Mouse (Mus musculus) liver, embryonic 13.5 days (tissue): ENCODE data around the gene Fzr1. TPM values are rescaled to one million over a fixed set of nuclear protein-coding genes. Genes with fewer than 3 reads are reported as not detected.

ENCODE experiments used
- ATAC-seq: fragments of 200-750 bp; cut with Nextera tagmentation; 2 replicates; pipeline ENCODE4 v1.8.0; 2017; ENCODE audit warnings: low read depth, mild to moderate bottlenecking, moderate number of reproducible peaks, moderate library complexity
- DNase-seq: peaks from one replicate; pipeline ENCODE4 v3.0.0; 2022
- H3K27ac ChIP-seq: fragments of 300-500 bp; sonication (generic); 2 replicates; pipeline ENCODE4 v1.5.1; 2015; ENCODE audit warnings: moderate library complexity, mild to moderate bottlenecking, inconsistent platforms
- H3K27me3 ChIP-seq: fragments of 300-500 bp; sonication (generic); 2 replicates; pipeline ENCODE4 v1.6.1; 2015; ENCODE audit warnings: mild to moderate bottlenecking, inconsistent platforms
- H3K36me3 ChIP-seq: fragments of 300-500 bp; sonication (generic); 2 replicates; pipeline ENCODE4 v1.6.1; 2015; ENCODE audit warnings: mild to moderate bottlenecking, inconsistent platforms
- H3K4me1 ChIP-seq: fragments of 300-500 bp; sonication (generic); replicated peaks from 2 replicates; pipeline ENCODE4 v1.6.1; 2015; ENCODE audit warnings: inconsistent platforms
- H3K4me2 ChIP-seq: fragments of 300-500 bp; sonication (generic); 2 replicates; pipeline ENCODE4 v1.6.1; 2015; ENCODE audit warnings: inconsistent platforms, mild to moderate bottlenecking, moderate library complexity
- H3K4me3 ChIP-seq: fragments of 300-500 bp; sonication (generic); replicated peaks from 2 replicates; pipeline ENCODE4 v1.5.1; 2015; ENCODE audit warnings: mild to moderate bottlenecking, inconsistent platforms
- H3K9ac ChIP-seq: fragments of 300-500 bp; sonication (generic); 2 replicates; pipeline ENCODE4 v1.6.1; 2015; ENCODE audit warnings: mild to moderate bottlenecking, inconsistent platforms
- H3K9me3 ChIP-seq: fragments of 300-500 bp; sonication (generic); replicated peaks from 2 replicates; pipeline ENCODE4 v1.6.1; 2016; ENCODE audit warnings: inconsistent platforms
- WGBS: fragments of 180-500 bp; shearing (Covaris S2); methylation state at CpG from one replicate; pipeline ENCODE4 v1.1.7; 2015; ENCODE audit not compliant: insufficient replicate concordance; 5-methylcytosine and 5-hydroxymethylcytosine counted together
- polyA plus RNA-seq: library from polyadenylated mRNA; unstranded; fragments of >200 nt; fragmentation: Nextera tagmentation; extraction: Ambion mirVana; gene quantifications from 2 replicates; pipeline ENCODE4 v1.2.1, GENCODE M21; 2015

Gene Fzr1
- polyA plus RNA-seq, 1 experiment from 2014 or later = 94.1 TPM

GRCm38 (mm10) chr10:81377362-81377664, 1.0 kb downstream of the Fzr1 start:
- Histone ChIP-seq H3K4me1 (peaks cover 85% of the 10 kb centered on the region), H3K9me3 (no peaks in the 10 kb centered on the region)
- 41% methylated on average over 2 of the region's 2 CpGs for WGBS

GRCm38 (mm10) chr10:81376561-81377361, 1.6 kb downstream of the Fzr1 start:
- peak; percentile 37 for ATAC-seq
- Histone ChIP-seq H3K4me2 (peak overlapping the region; percentile 89), H3K36me3 (peaks cover 46% of the 10 kb centered on the region), H3K9ac (peak overlapping the region; percentile 99), H3K27me3 (no peaks in the 10 kb centered on the region), H3K4me1 (peaks cover 83% of the 10 kb centered on the region), H3K4me3 (peak overlapping the region; percentile 89), H3K27ac (peak overlapping the region; percentile 95), H3K9me3 (no peaks in the 10 kb centered on the region)
- DNase-seq = peak; percentile 75
- WGBS = 19% methylated on average over 6 of the region's 6 CpGs

More at GRCm38 (mm10) chr10:81377362-81377664, 1.0 kb downstream of the Fzr1 start:
- Histone ChIP-seq H3K36me3 (peaks cover 40% of the 10 kb centered on the region), H3K4me2 (peak overlapping the region; percentile 89), H3K4me3 (peak overlapping the region; percentile 89), H3K27me3 (no peaks in the 10 kb centered on the region), H3K9ac (peak overlapping the region; percentile 99), H3K27ac (peak overlapping the region; percentile 95)
- no peak for ATAC-seq
- DNase-seq = no peak

- no peak for ATAC-seq
- 92% methylated on average over 10 of the region's 10 CpGs for WGBS
- Histone ChIP-seq H3K9me3 (no peaks in the 10 kb centered on the region), H3K4me2 (peak overlapping the region; percentile 89), H3K27ac (peak overlapping the region; percentile 61), H3K4me3 (peak overlapping the region; percentile 89), H3K27me3 (no peaks in the 10 kb centered on the region), H3K9ac (peak overlapping the region; percentile 44), H3K4me1 (peaks cover 68% of the 10 kb centered on the region), H3K36me3 (peaks cover 60% of the 10 kb centered on the region)
- DNase-seq = no peak
Measured at GRCm38 (mm10) chr10:81375322-81375721, 3.0 kb downstream of the Fzr1 start.

GRCm38 (mm10) chr10:81367207-81367495, 11.2 kb downstream of the Fzr1 start:
- peaks cover 64% of the 10 kb centered on the region for H3K4me1 ChIP-seq
- no peak overlapping the region for H3K4me2 ChIP-seq
- DNase-seq = no peak
- H3K27me3 ChIP-seq = no peaks in the 10 kb centered on the region
- H3K9ac ChIP-seq = 0 out of 2 replicates have a peak overlapping the region, but pooled peaks have one; percentile 26
- WGBS = 88% methylated on average over 6 of the region's 6 CpGs
- ATAC-seq = no peak
- no peaks in the 10 kb centered on the region for H3K9me3 ChIP-seq
- peak overlapping the region; percentile 98 for H3K27ac ChIP-seq
- no peak overlapping the region for H3K4me3 ChIP-seq
- peaks cover 82% of the 10 kb centered on the region for H3K36me3 ChIP-seq

GRCm38 (mm10) chr10:81366477-81367206, 11.7 kb downstream of the Fzr1 start:
- Histone ChIP-seq H3K36me3 (peaks cover 82% of the 10 kb centered on the region), H3K4me2 (no peak overlapping the region), H3K4me3 (no peak overlapping the region), H3K27me3 (no peaks in the 10 kb centered on the region), H3K9me3 (no peaks in the 10 kb centered on the region), H3K4me1 (peaks cover 67% of the 10 kb centered on the region), H3K9ac (peak overlapping the region; percentile 26; the same call in 1 of the 2 replicates), H3K27ac (peak overlapping the region; percentile 98)
- 60% methylated on average over 6 of the region's 6 CpGs for WGBS
- ATAC-seq (no peak), DNase-seq (no peak)

GRCm38 (mm10) chr10:81365672-81366476, 12.4 kb downstream of the Fzr1 start, which contains the start of gene 4930404N11Rik:
TSS of gene 4930404N11Rik (minus strand) at chr10:81365816.
- peaks cover 74% of the 10 kb centered on the region for H3K4me1 ChIP-seq
- peaks cover 82% of the 10 kb centered on the region for H3K36me3 ChIP-seq
- no peaks in the 10 kb centered on the region for H3K9me3 ChIP-seq
- WGBS = 30% methylated on average over 12 of the region's 12 CpGs
- no peak for ATAC-seq
- H3K4me2 ChIP-seq = peak within 1 kb of the TSS; percentile 95
- H3K27me3 ChIP-seq = no peaks in the 10 kb centered on the region
- H3K4me3 ChIP-seq = peak within 1 kb of the TSS; percentile 29; the same call in 1 of the 2 replicates
- H3K27ac ChIP-seq = peak within 1 kb of the TSS; percentile 98
- peak within 1 kb of the TSS; percentile 99 for H3K9ac ChIP-seq
- no peak for DNase-seq

- Histone ChIP-seq H3K9ac (peak overlapping the region; percentile 99), H3K9me3 (no peaks in the 10 kb centered on the region), H3K36me3 (peaks cover 82% of the 10 kb centered on the region), H3K4me1 (peaks cover 82% of the 10 kb centered on the region), H3K4me3 (no peak overlapping the region), H3K27me3 (no peaks in the 10 kb centered on the region), H3K27ac (peak overlapping the region; percentile 98), H3K4me2 (peak overlapping the region; percentile 95; the same call in 1 of the 2 replicates)
- DNase-seq (no peak), ATAC-seq (no peak)
- 48% methylated on average over 4 of the region's 4 CpGs for WGBS
Measured at GRCm38 (mm10) chr10:81365073-81365472, 13.2 kb downstream of the Fzr1 start.

GRCm38 (mm10) chr10:81364666-81365065, 13.7 kb downstream of the Fzr1 start:
- WGBS = 47% methylated on average over 28 of the region's 28 CpGs
- H3K4me3 ChIP-seq = peak overlapping the region; percentile 29; the same call in 1 of the 2 replicates
- H3K27ac ChIP-seq = peak overlapping the region; percentile 98
- H3K36me3 ChIP-seq = peaks cover 82% of the 10 kb centered on the region
- peak overlapping the region; percentile 99 for H3K9ac ChIP-seq
- H3K4me2 ChIP-seq = peak overlapping the region; percentile 95
- H3K4me1 ChIP-seq = peaks cover 87% of the 10 kb centered on the region
- no peaks in the 10 kb centered on the region for H3K9me3 ChIP-seq
- no peaks in the 10 kb centered on the region for H3K27me3 ChIP-seq
- DNase-seq = no peak
- ATAC-seq = no peak

- 55% methylated on average over 54 of the region's 54 CpGs for WGBS
- H3K9ac ChIP-seq = peak overlapping the region; percentile 99
- no peaks in the 10 kb centered on the region for H3K27me3 ChIP-seq
- H3K4me2 ChIP-seq = peak overlapping the region; percentile 95
- H3K4me3 ChIP-seq = peak overlapping the region; percentile 29
- peaks cover 73% of the 10 kb centered on the region for H3K36me3 ChIP-seq
- DNase-seq (no peak), ATAC-seq (peak; percentile 24)
- peaks cover 96% of the 10 kb centered on the region for H3K4me1 ChIP-seq
- H3K9me3 ChIP-seq = no peaks in the 10 kb centered on the region
- H3K27ac ChIP-seq = peak overlapping the region; percentile 98
Measured at GRCm38 (mm10) chr10:81363436-81364346, 14.6 kb downstream of the Fzr1 start.

- peaks cover 60% of the 10 kb centered on the region for H3K36me3 ChIP-seq
- H3K9me3 ChIP-seq = no peaks in the 10 kb centered on the region
- H3K4me3 ChIP-seq = peak overlapping the region; percentile 29
- ATAC-seq = peak; percentile 88
- H3K9ac ChIP-seq = peak overlapping the region; percentile 99
- peak overlapping the region; percentile 95 for H3K4me2 ChIP-seq
- peaks cover 96% of the 10 kb centered on the region for H3K4me1 ChIP-seq
- no peaks in the 10 kb centered on the region for H3K27me3 ChIP-seq
- 22% methylated on average over 12 of the region's 12 CpGs for WGBS
- DNase-seq = peak; percentile 87
- peak overlapping the region; percentile 98 for H3K27ac ChIP-seq
Measured at GRCm38 (mm10) chr10:81362336-81362949, 15.9 kb downstream of the Fzr1 start.
